Mouse (Mus musculus) NIH3T3 (cell line): ENCODE data around the gene Eml4.

Source experiments
- DNase-seq: peaks from one replicate; pipeline ENCODE4 v3.0.0-alpha.2; 2012; ENCODE audit warnings: low read depth

Gene Eml4

GRCm38 (mm10) chr17:83382752-83383151, 32.0 kb downstream of the Eml4 start:
- DNase-seq = no peak

DNA sequence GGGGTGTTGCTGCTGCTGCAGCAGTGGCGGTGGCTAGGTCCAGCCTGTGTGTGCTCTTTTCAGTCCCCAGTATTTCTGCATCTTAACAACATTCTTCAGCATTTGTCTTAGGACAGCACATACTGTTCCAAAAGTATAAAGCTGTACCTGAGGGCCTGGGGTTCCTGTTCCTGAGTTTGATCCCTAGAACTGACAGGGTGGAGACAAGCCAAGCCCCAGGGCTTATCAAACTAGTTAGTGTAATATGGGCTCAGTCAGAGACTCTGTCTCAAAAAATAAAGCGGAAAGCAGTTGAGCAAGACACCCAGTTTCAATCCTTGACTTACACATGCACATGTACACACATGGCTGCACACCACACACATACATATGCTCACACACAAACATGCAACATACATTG, 34.2 kb downstream of the Eml4 start:
- DNase-seq = no peak

DNA sequence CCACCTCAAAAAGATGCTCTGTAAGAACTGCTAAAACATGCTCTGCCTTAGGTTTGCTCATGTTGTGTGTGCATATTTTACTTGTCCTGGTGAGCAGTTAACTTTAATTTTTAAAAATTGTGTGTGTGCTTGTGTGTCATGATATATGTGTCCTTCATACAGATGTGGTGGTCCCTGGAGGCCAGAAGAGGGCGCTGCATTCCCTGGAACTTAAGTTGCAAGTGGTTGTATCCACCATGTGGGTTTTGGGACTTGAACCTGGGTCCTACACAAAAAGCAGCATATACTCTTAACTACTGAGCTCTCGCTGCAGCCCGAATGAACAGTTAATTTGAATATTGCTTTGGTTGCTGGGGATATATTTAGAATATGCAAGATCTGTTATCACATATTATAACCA, 36.4 kb downstream of the Eml4 start:
- no peak for DNase-seq

GRCm38 (mm10) chr17:83394013-83394412, 43.3 kb downstream of the Eml4 start:
- no peak for DNase-seq

- DNase-seq = no peak
These were observed 46.9 kb downstream of the Eml4 start for GRCm38 (mm10) chr17:83397571-83398100.

- DNase-seq = no peak
These were observed 48.0 kb downstream of the Eml4 start for GRCm38 (mm10) chr17:83398756-83399155.

GRCm38 (mm10) chr17:83430607-83431006, 79.9 kb downstream of the Eml4 start:
- DNase-seq = no peak

GRCm38 (mm10) chr17:83443406-83443805, 92.7 kb downstream of the Eml4 start:
- DNase-seq = no peak

- no peak for DNase-seq
These were observed 98.9 kb downstream of the Eml4 start for GRCm38 (mm10) chr17:83449583-83449982.

- no peak for DNase-seq
These were observed 100.6 kb downstream of the Eml4 start for GRCm38 (mm10) chr17:83451367-83451766.

DNA sequence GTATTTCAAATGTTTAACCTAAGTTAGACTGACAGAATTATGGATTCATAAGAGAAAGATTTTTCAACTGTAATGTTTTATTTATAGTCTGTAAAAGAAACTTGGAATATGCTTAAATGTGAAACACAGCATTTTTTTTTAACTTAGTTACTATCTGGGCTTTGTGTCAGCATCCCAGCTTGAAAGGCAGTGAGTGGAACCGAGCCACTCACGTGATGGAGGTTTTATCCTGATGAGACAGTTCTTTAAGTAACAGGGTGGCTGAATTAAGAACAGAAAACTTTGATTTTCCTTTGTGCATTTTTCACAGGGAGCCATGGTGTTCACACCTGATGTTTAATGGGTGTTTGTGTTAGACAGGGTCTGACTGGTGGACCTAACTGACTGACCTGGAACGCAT, 101.1 kb downstream of the Eml4 start:
- no peak for DNase-seq

- DNase-seq = no peak
These were observed 101.7 kb downstream of the Eml4 start for GRCm38 (mm10) chr17:83452451-83452850.

- no peak for DNase-seq
These were observed 102.9 kb downstream of the Eml4 start for GRCm38 (mm10) chr17:83453587-83453986.

- no peak for DNase-seq
These were observed 106.5 kb downstream of the Eml4 start for GRCm38 (mm10) chr17:83457271-83457670.

GRCm38 (mm10) chr17:83465969-83466368, 115.2 kb downstream of the Eml4 start:
- no peak for DNase-seq

GRCm38 (mm10) chr17:83466697-83467251, 116.0 kb downstream of the Eml4 start:
- DNase-seq = no peak

GRCm38 (mm10) chr17:83469586-83469985, 118.9 kb downstream of the Eml4 start:
- no peak for DNase-seq

- DNase-seq = no peak
These were observed 126.4 kb downstream of the Eml4 start for GRCm38 (mm10) chr17:83477089-83477488.

DNA sequence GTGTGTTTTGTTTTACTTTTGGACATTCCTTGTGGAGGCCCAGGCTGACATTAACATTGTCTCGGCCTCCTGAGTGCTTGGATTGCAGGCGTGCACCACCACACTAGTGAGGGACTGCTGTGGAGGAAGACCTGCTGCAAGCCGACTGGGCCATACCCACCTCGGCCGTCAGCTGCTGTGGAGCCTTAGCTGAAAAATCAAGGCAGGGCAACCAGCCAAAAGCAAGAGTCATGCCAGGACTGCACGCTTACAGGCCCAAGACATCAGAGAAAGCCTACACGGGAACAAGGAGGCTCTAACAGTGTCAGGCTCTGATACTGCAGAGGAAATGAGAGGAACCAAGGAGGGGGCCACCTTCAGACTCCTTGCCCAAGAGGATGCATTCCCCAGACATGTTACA, 130.8 kb downstream of the Eml4 start:
- DNase-seq = no peak

GRCm38 (mm10) chr17:83482817-83483536, 132.2 kb downstream of the Eml4 start:
- DNase-seq = no peak

- DNase-seq = no peak
These were observed 133.1 kb downstream of the Eml4 start for GRCm38 (mm10) chr17:83483784-83484183.

GRCm38 (mm10) chr17:83487762-83488161, 137.0 kb downstream of the Eml4 start:
- no peak for DNase-seq

- DNase-seq = no peak
These were observed 148.2 kb downstream of the Eml4 start for GRCm38 (mm10) chr17:83498889-83499288.

DNA sequence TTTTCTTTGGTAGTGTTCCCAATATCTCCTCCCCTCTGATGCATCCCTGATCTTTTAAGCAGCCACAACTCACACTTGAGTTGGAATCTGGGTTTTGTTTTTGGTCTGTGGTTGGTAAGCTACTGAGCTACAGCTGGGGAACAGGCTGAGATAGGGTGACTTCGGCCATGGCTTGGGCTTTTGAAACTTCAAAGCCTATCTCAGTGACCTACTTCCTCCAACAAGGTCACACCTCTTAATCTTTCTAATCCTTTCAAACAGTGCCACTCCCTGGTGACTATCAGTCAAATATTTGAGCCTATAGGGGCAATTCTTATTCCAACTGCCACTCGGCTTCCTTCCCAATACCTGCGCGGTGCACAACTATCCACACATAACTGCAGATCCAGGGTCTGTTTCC, 149.0 kb downstream of the Eml4 start:
- no peak for DNase-seq
